ENCODE assay signal across 8 mouse cellular contexts in the genomic region with DNA sequence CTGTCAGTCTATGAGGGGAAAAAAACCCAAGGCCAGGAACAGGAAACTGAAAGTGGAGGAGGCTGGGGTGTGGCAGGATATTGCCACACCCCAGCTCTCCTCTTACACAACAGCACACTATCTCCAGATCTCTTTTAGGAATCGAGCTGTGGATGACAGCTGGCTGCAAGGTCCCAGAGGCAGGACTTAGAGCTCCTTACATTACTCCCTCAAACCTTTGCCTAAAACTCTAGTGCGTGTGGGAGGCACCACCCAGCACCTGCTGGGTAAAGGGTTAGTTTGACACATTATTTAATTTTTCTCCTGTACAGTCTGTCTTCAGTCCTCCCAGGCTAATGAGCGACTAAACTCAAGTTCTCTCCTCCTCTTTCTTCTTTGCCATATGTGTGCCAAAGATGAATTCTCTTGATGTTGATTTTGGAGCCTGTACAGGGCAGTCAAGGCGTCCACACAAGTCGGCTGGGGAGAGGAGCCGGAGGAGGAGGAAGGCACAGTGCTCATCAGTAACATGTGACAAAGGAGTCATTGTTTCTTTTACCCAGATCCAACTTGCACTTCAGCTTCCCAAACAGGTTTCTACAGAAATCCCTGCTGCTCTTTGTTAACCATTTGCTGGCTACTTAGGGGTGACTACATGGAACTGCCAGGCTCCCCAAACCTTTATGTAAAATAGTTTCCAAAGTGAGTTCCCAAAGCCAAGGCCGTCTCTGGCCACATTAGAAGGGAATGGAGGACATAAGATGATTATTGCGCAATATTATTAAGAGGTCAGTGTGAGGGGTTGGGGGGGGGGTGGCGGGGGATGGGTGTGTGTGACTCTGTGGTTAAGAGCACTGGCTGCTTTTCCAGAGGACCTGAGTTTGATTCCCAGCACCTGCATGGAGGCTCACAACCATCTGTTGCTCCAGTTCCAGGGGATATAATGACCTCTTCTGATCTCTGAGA. TPM values are rescaled to one million over a fixed set of nuclear protein-coding genes. Genes with fewer than 3 reads are reported as not detected.
DNase-seq lines count a peak whose midpoint lies in the region; ATAC-seq and TF ChIP-seq lines count a peak whose summit lies in the region.

No protein-coding gene starts in this region.

- H3K27ac ChIP-seq in heart, adult 2 months = peak overlapping the region; percentile 89
- peak overlapping the region; percentile 56 for H3K27ac ChIP-seq in liver, embryonic 15.5 days (replicated peaks)
- H3K27ac ChIP-seq in stomach, postnatal 0 days (replicated peaks) = peak overlapping the region; percentile 83
- no peak overlapping the region for H3K27ac ChIP-seq in cerebellum, adult 2 months (ENCODE audit: insufficient read depth, low read length)

- peak overlapping the region; percentile 48 for H3K4me2 ChIP-seq in liver, embryonic 15.5 days
- peak overlapping the region; percentile 11; the same call in 1 of the 2 replicates for H3K4me2 ChIP-seq in stomach, postnatal 0 days (replicated peaks; ENCODE audit: low read depth)

- no peaks in the 10 kb centered on the region; the same call in 1 of the 2 replicates for H3K36me3 ChIP-seq in heart, adult 2 months (ENCODE audit: control insufficient read depth, insufficient read depth, low read length)
- H3K36me3 ChIP-seq in liver, embryonic 15.5 days (replicated peaks) = no peaks in the 10 kb centered on the region
- H3K36me3 ChIP-seq in stomach, postnatal 0 days (ENCODE audit: control insufficient read depth, insufficient read depth, low read length) = no peaks in the 10 kb centered on the region

- 44% methylated on average over 9 of the region's 9 CpGs for WGBS in heart, adult 2 months
- 51% methylated on average over 9 of the region's 9 CpGs for WGBS in liver, embryonic 15.5 days (ENCODE audit: insufficient replicate concordance)
- WGBS in stomach, postnatal 0 days = 42% methylated on average over 9 of the region's 9 CpGs
- WGBS in cerebellum, adult 2 months = 58% methylated on average over 9 of the region's 9 CpGs

- peak; percentile 44; the same call in 1 of the 2 replicates for TF ChIP-seq POLR2A in heart, adult 2 months (IDR thresholded peaks at IDR 0.05; ENCODE audit: insufficient read depth, low read depth, low read length)
- no peak for TF ChIP-seq POLR2A in cerebellum, adult 2 months (IDR thresholded peaks at IDR 0.05; ENCODE audit: borderline replicate concordance, insufficient read depth, low read length)

- no peaks in the 10 kb centered on the region for H3K9me3 ChIP-seq in liver, embryonic 15.5 days (replicated peaks)
- H3K9me3 ChIP-seq in stomach, postnatal 0 days (ENCODE audit: control insufficient read depth, low read length) = no peaks in the 10 kb centered on the region

- H3K79me2 ChIP-seq in heart, adult 2 months (replicated peaks; ENCODE audit: control insufficient read depth, insufficient read depth, low read length) = no peaks in the 10 kb centered on the region

- peak overlapping the region; percentile 7; the same call in 1 of the 2 replicates for H3K4me3 ChIP-seq in heart, adult 2 months
- H3K4me3 ChIP-seq in liver, embryonic 15.5 days (replicated peaks) = peak overlapping the region; percentile 4; the same call in 1 of the 2 replicates
- H3K4me3 ChIP-seq in stomach, postnatal 0 days (ENCODE audit: low read depth, low read length) = no peak overlapping the region
- H3K4me3 ChIP-seq in cerebellum, adult 2 months (replicated peaks; ENCODE audit: insufficient read depth, low read depth, low read length) = no peak overlapping the region

- H3K27me3 ChIP-seq in heart, adult 2 months (ENCODE audit: control insufficient read depth, insufficient read depth, low read length) = no peaks in the 10 kb centered on the region
- H3K27me3 ChIP-seq in liver, embryonic 15.5 days = no peaks in the 10 kb centered on the region
- no peaks in the 10 kb centered on the region for H3K27me3 ChIP-seq in stomach, postnatal 0 days (ENCODE audit: control insufficient read depth, insufficient read depth, low read length)
- no peaks in the 10 kb centered on the region for H3K27me3 ChIP-seq in cerebellum, adult 2 months (ENCODE audit: control insufficient read depth, insufficient read depth, low read length)

- no peak for ATAC-seq in liver, embryonic 15.5 days (ENCODE audit: insufficient read depth)
- ATAC-seq in stomach, postnatal 0 days (ENCODE audit: low FRiP score, low TSS enrichment) = peak; percentile 73

- peaks cover 15% of the 10 kb centered on the region for H3K4me1 ChIP-seq in heart, adult 2 months (ENCODE audit: control insufficient read depth, insufficient read depth, low read length)
- H3K4me1 ChIP-seq in liver, embryonic 15.5 days (replicated peaks) = peaks cover 66% of the 10 kb centered on the region
- H3K4me1 ChIP-seq in stomach, postnatal 0 days (replicated peaks; ENCODE audit: control insufficient read depth, insufficient read depth) = no peaks in the 10 kb centered on the region
- no peaks in the 10 kb centered on the region for H3K4me1 ChIP-seq in cerebellum, adult 2 months (ENCODE audit: control insufficient read depth, insufficient read depth, low read length)

- peak; percentile 51 to 62 for DNase-seq in heart, adult 2 months
- no peak for DNase-seq in heart, postnatal 25 days (ENCODE audit: low spot score)
- DNase-seq in NIH3T3 (ENCODE audit: low read depth) = peak; percentile 80
- DNase-seq in heart, postnatal 10 days = peak; percentile 37 to 41
- peak; percentile 27 for DNase-seq in stomach, postnatal 0 days (ENCODE audit: low spot score)
- no peak for DNase-seq in cerebellum, adult 2 months
- DNase-seq in cerebellum, postnatal 14 days = no peak

- TF ChIP-seq EP300 in heart, adult 2 months (IDR thresholded peaks at IDR 0.05; ENCODE audit: insufficient read depth, low read depth, low read length) = peak; percentile 31; the same call in 1 of the 2 replicates
- TF ChIP-seq EP300 in stomach, postnatal 0 days (optimal IDR thresholded peaks at IDR 0.05) = no peak

- intact Hi-C loops in heart, adult 2 months (cut with DNase I) = no loop called here
- intact Hi-C loops in heart, postnatal 25 days (cut with DNase I) = no loop called here
- intact Hi-C loops in heart, postnatal 10 days (cut with DNase I) = no loop called here

- H3K9ac ChIP-seq in heart, adult 2 months (ENCODE audit: low read depth, low read length) = no peak overlapping the region
- H3K9ac ChIP-seq in liver, embryonic 15.5 days = no peak overlapping the region
- no peak overlapping the region for H3K9ac ChIP-seq in stomach, postnatal 0 days (ENCODE audit: low read length)

- TF ChIP-seq CTCF in heart, adult 2 months (IDR thresholded peaks at IDR 0.05) = no peak
- TF ChIP-seq CTCF in stomach, postnatal 0 days (IDR thresholded peaks at IDR 0.05; ENCODE audit: low read depth) = no peak
- no peak for TF ChIP-seq CTCF in cerebellum, adult 2 months (IDR thresholded peaks at IDR 0.05; ENCODE audit: borderline replicate concordance, insufficient read depth, low read depth, low read length)

RNA-seq across cellular contexts. Expression of a gene that starts 3.6 kb away (rescaled TPM):
- 1 to 10 TPM; 7.5 to 9.6 TPM for total RNA-seq in heart, adult 2 months (2021)
- 4.3 and 9.4 TPM in 2 replicates for polyA plus RNA-seq in heart, adult 2 months (2012; rRNA removed)
- 1 to 10 TPM; 7.4 to 7.5 TPM for total RNA-seq in heart, postnatal 25 days (2021)
- total RNA-seq in heart, postnatal 10 days (2021) = 1 to 10 TPM; 2.2 to 3.3 TPM
- polyA plus RNA-seq in liver, embryonic 15.5 days (2015; fragmentation: Nextera tagmentation; extraction: Ambion mirVana) = 8.2 and 9.2 TPM in 2 replicates
- polyA plus RNA-seq in stomach, postnatal 0 days (2015; fragmentation: Nextera tagmentation; extraction: Ambion mirVana) = 1.0 and 1.1 TPM in 2 replicates
- 0.95 and 1.1 TPM in 2 replicates for polyA plus RNA-seq in cerebellum, adult 2 months (2012; rRNA removed)

RNA-seq across cellular contexts. Expression of a gene that starts 8.7 kb away (rescaled TPM):
- 10 to 100 TPM; 27.3 to 34.1 TPM for total RNA-seq in heart, adult 2 months (2021)
- polyA plus RNA-seq in heart, adult 2 months (2012; rRNA removed) = 43.4 and 46.4 TPM in 2 replicates
- total RNA-seq in heart, postnatal 25 days (2021) = 10 to 100 TPM; 20.2 to 25.6 TPM
- 10 to 100 TPM; 16.6 TPM for total RNA-seq in heart, postnatal 10 days (2021)
- 52.8 and 65.8 TPM in 2 replicates for polyA plus RNA-seq in liver, embryonic 15.5 days (2015; fragmentation: Nextera tagmentation; extraction: Ambion mirVana)
- 35.9 and 40.2 TPM in 2 replicates for polyA plus RNA-seq in stomach, postnatal 0 days (2015; fragmentation: Nextera tagmentation; extraction: Ambion mirVana)
- 13.0 and 17.3 TPM in 2 replicates for polyA plus RNA-seq in cerebellum, adult 2 months (2012; rRNA removed)

RNA-seq across cellular contexts. Expression of a gene that starts 18.6 kb away (rescaled TPM):
- total RNA-seq in heart, adult 2 months (2021) = 10 to 100 TPM in 1 of 2 experiments, 1 to 10 TPM in 1; 7.4 to 10.6 TPM
- polyA plus RNA-seq in heart, adult 2 months (2012; rRNA removed) = 23.4 and 23.8 TPM in 2 replicates
- 1 to 10 TPM; 7.4 to 7.8 TPM for total RNA-seq in heart, postnatal 25 days (2021)
- total RNA-seq in heart, postnatal 10 days (2021) = 10 to 100 TPM; 11.0 to 11.8 TPM
- polyA plus RNA-seq in liver, embryonic 15.5 days (2015; fragmentation: Nextera tagmentation; extraction: Ambion mirVana) = 11.9 and 13.2 TPM in 2 replicates
- 18.9 and 21.0 TPM in 2 replicates for polyA plus RNA-seq in stomach, postnatal 0 days (2015; fragmentation: Nextera tagmentation; extraction: Ambion mirVana)
- polyA plus RNA-seq in cerebellum, adult 2 months (2012; rRNA removed) = 25.5 and 31.0 TPM in 2 replicates

RNA-seq across cellular contexts. Expression of a gene that starts 18.8 kb away (rescaled TPM):
- not detected for total RNA-seq in heart, adult 2 months (2021)
- not detected in 2 replicates for polyA plus RNA-seq in heart, adult 2 months (2012; rRNA removed)
- total RNA-seq in heart, postnatal 25 days (2021) = not detected
- under 1 TPM in 1 of 2 experiments, not detected in 1; 0.15 TPM for total RNA-seq in heart, postnatal 10 days (2021)
- not detected in 2 replicates for polyA plus RNA-seq in liver, embryonic 15.5 days (2015; fragmentation: Nextera tagmentation; extraction: Ambion mirVana)
- not detected in 2 replicates for polyA plus RNA-seq in stomach, postnatal 0 days (2015; fragmentation: Nextera tagmentation; extraction: Ambion mirVana)
- polyA plus RNA-seq in cerebellum, adult 2 months (2012; rRNA removed) = not detected in 2 replicates

RNA-seq across cellular contexts. Expression of a gene that starts 34.2 kb away (rescaled TPM):
- 1 to 10 TPM; 3.5 to 4.4 TPM for total RNA-seq in heart, adult 2 months (2021)
- polyA plus RNA-seq in heart, adult 2 months (2012; rRNA removed) = not detected in 2 replicates
- total RNA-seq in heart, postnatal 25 days (2021) = 1 to 10 TPM; 2.6 to 2.9 TPM
- total RNA-seq in heart, postnatal 10 days (2021) = 1 to 10 TPM; 2.1 to 2.4 TPM
- polyA plus RNA-seq in liver, embryonic 15.5 days (2015; fragmentation: Nextera tagmentation; extraction: Ambion mirVana) = not detected in 2 replicates
- 0.08 and 0.10 TPM in 2 replicates for polyA plus RNA-seq in stomach, postnatal 0 days (2015; fragmentation: Nextera tagmentation; extraction: Ambion mirVana)
- 0.08 and 0.15 TPM in 2 replicates for polyA plus RNA-seq in cerebellum, adult 2 months (2012; rRNA removed)

Comparison
In these comparisons a context has a peak if more than half of its experiments do, and no peak if none do; other contexts are left out.
1. DNase-seq: peak in heart, adult 2 months (2 of 2), NIH3T3 (single experiment), heart, postnatal 10 days (2 of 2) and stomach, postnatal 0 days (single experiment); none in heart, postnatal 25 days (single experiment), cerebellum, adult 2 months (0 of 2) and cerebellum, postnatal 14 days (0 of 2).
2. H3K4me3 ChIP-seq: peak in heart, adult 2 months (single experiment) and liver, embryonic 15.5 days (single experiment); none in stomach, postnatal 0 days (single experiment) and cerebellum, adult 2 months (single experiment).